Mouse (Mus musculus) liver, postnatal 0 days (tissue): ENCODE results near the gene Cry2. TPM values are rescaled to one million over a fixed set of nuclear protein-coding genes. Genes with fewer than 3 reads are reported as not detected.

ENCODE experiments used
- ATAC-seq: fragments of 200-750 bp; cut with Nextera tagmentation; 2 replicates; pipeline ENCODE4 v1.8.0; 2017; ENCODE audit warnings: mild to moderate bottlenecking, moderate library complexity
- DNase-seq: peaks from one replicate; pipeline ENCODE4 v3.0.0-alpha.2; 2016
- H3K27ac ChIP-seq: fragments of 300-500 bp; sonication (generic); 2 replicates; pipeline ENCODE4 v1.5.1; 2014; ENCODE audit warnings: antibody characterized with exemption, moderate library complexity, mild to moderate bottlenecking, low read depth
- H3K27me3 ChIP-seq: fragments of 300-500 bp; sonication (generic); 2 replicates; pipeline ENCODE4 v1.6.1; 2014; ENCODE audit warnings: low read length, control low read depth, mixed read lengths; ENCODE audit not compliant: insufficient read depth
- H3K36me3 ChIP-seq: fragments of 300-500 bp; sonication (generic); replicated peaks from 2 replicates; pipeline ENCODE4 v1.6.1; 2014; ENCODE audit warnings: mild to moderate bottlenecking, control low read depth, low read length, moderate library complexity, mixed read lengths; ENCODE audit not compliant: insufficient read depth
- H3K4me1 ChIP-seq: fragments of 300-500 bp; sonication (generic); 2 replicates; pipeline ENCODE4 v1.6.1; 2014; ENCODE audit warnings: antibody characterized with exemption, mild to moderate bottlenecking, control low read depth; ENCODE audit not compliant: insufficient read depth
- H3K4me2 ChIP-seq: fragments of 300-500 bp; sonication (generic); 2 replicates; pipeline ENCODE4 v1.6.1; 2014; ENCODE audit warnings: low read depth, mild to moderate bottlenecking, low read length, moderate library complexity, mixed read lengths
- H3K4me3 ChIP-seq: fragments of 300-500 bp; sonication (generic); 2 replicates; pipeline ENCODE4 v1.5.1; 2014; ENCODE audit warnings: low read depth, low read length
- H3K9ac ChIP-seq: fragments of 300-500 bp; sonication (generic); replicated peaks from 2 replicates; pipeline ENCODE4 v1.6.1; 2014; ENCODE audit warnings: mild to moderate bottlenecking, moderate library complexity
- H3K9me3 ChIP-seq: fragments of 300-500 bp; sonication (generic); 2 replicates; pipeline ENCODE4 v1.6.1; 2016; ENCODE audit warnings: mild to moderate bottlenecking, control low read depth, low read length, mixed read lengths
- CTCF ChIP-seq: sonication (generic); IDR thresholded peaks from 2 replicates; pipeline ENCODE4 v1.5.1; 2016; ENCODE audit warnings: antibody characterized with exemption, low read depth
- EP300 ChIP-seq: IDR thresholded peaks from 2 replicates; pipeline ENCODE4 v1.6.1; 2016; ENCODE audit warnings: antibody characterized with exemption, low read depth, mild to moderate bottlenecking
- WGBS: fragments of 180-500 bp; shearing (Covaris S2); extraction: QIAGEN DNeasy Blood & Tissue Kit; methylation state at CpG from one replicate; pipeline ENCODE4 v1.1.7; 2014; ENCODE audit not compliant: insufficient replicate concordance; 5-methylcytosine and 5-hydroxymethylcytosine counted together
- polyA plus RNA-seq: library from polyadenylated mRNA; unstranded; fragments of >200 nt; fragmentation: Nextera tagmentation; extraction: Ambion mirVana; gene quantifications from 2 replicates; pipeline ENCODE4 v1.2.1, GENCODE M21; 2015

The Cry2 gene
- polyA plus RNA-seq, 1 experiment from 2014 or later, result 11.9 TPM

- Histone ChIP-seq H3K4me3 (no peak overlapping the region), H3K27me3 (peaks cover 20% of the 10 kb centered on the region), H3K36me3 (peaks cover 8% of the 10 kb centered on the region), H3K9me3 (no peaks in the 10 kb centered on the region), H3K4me1 (peaks cover 24% of the 10 kb centered on the region), H3K27ac (no peak overlapping the region), H3K4me2 (no peak overlapping the region), H3K9ac (no peak overlapping the region)
- no peak for TF ChIP-seq CTCF
- WGBS, result 55% methylated on average over 9 of the region's 9 CpGs
- DNase-seq (peak; percentile 46), ATAC-seq (no peak)
Observed at GRCm38 (mm10) chr2:92372767-92373436, 60.9 kb downstream of the Cry2 start.

- Histone ChIP-seq H3K4me2 (no peak overlapping the region), H3K27ac (no peak overlapping the region), H3K27me3 (peaks cover 20% of the 10 kb centered on the region), H3K9me3 (no peaks in the 10 kb centered on the region), H3K36me3 (peaks cover under 1% of the 10 kb centered on the region; the same call in 1 of the 2 replicates), H3K4me3 (no peak overlapping the region), H3K9ac (no peak overlapping the region), H3K4me1 (peaks cover 24% of the 10 kb centered on the region)
- DNase-seq (no peak), ATAC-seq (no peak)
- TF ChIP-seq CTCF (no peak), EP300 (no peak)
- WGBS, result 58% methylated on average over 10 of the region's 10 CpGs
Observed at GRCm38 (mm10) chr2:92371971-92372690, 61.7 kb downstream of the Cry2 start.

GRCm38 (mm10) chr2:92370821-92371805 lies 62.7 kb downstream of the Cry2 start:
- no peak for TF ChIP-seq CTCF
- no peak for TF ChIP-seq EP300
- Histone ChIP-seq H3K27ac (0 out of 2 replicates have a peak overlapping the region, but pooled peaks have one; percentile 6), H3K9ac (peak overlapping the region; percentile 65), H3K4me3 (peak overlapping the region; percentile 51), H3K36me3 (no peaks in the 10 kb centered on the region), H3K4me2 (peak overlapping the region; percentile 82), H3K9me3 (no peaks in the 10 kb centered on the region), H3K4me1 (peaks cover 19% of the 10 kb centered on the region), H3K27me3 (peaks cover 20% of the 10 kb centered on the region)
- peak; percentile 15; the same call in 1 of the 2 replicates for ATAC-seq
- peak; percentile 81 for DNase-seq
- 10% methylated on average over 40 of the region's 45 CpGs for WGBS

GRCm38 (mm10) chr2:92370375-92370774 lies 63.5 kb downstream of the Cry2 start:
- Histone ChIP-seq H3K9me3 (no peaks in the 10 kb centered on the region), H3K4me1 (peaks cover 15% of the 10 kb centered on the region), H3K4me3 (peak overlapping the region; percentile 51), H3K36me3 (no peaks in the 10 kb centered on the region), H3K27me3 (peaks cover 20% of the 10 kb centered on the region), H3K9ac (peak overlapping the region; percentile 65), H3K27ac (no peak overlapping the region), H3K4me2 (peak overlapping the region; percentile 82)
- ATAC-seq (no peak), DNase-seq (no peak)
- TF ChIP-seq EP300, result no peak
- no peak for TF ChIP-seq CTCF
- 14% methylated on average over 19 of the region's 19 CpGs for WGBS

- peaks cover 20% of the 10 kb centered on the region for H3K27me3 ChIP-seq
- H3K36me3 ChIP-seq, result no peaks in the 10 kb centered on the region
- TF ChIP-seq EP300 (no peak), CTCF (no peak)
- DNase-seq, result peak; percentile 64
- peaks cover 10% of the 10 kb centered on the region for H3K4me1 ChIP-seq
- no peak overlapping the region for H3K4me3 ChIP-seq
- WGBS, result 45% methylated on average over 20 of the region's 20 CpGs
- ATAC-seq, result peak; percentile 62
- no peak overlapping the region for H3K27ac ChIP-seq
- no peak overlapping the region for H3K9ac ChIP-seq
- H3K4me2 ChIP-seq, result no peak overlapping the region
- no peaks in the 10 kb centered on the region for H3K9me3 ChIP-seq
Observed at GRCm38 (mm10) chr2:92367383-92368029, 66.3 kb downstream of the Cry2 start.
